Mouse (Mus musculus) G1E (cell line): Measurements from ENCODE around the gene Sparc.

Source experiments
- CTCF ChIP-seq: IDR thresholded peaks from 2 replicates; pipeline ENCODE4 v1.5.1; 2012; ENCODE audit warnings: low read depth, low read length, inconsistent platforms, mixed read lengths
- TAL1 ChIP-seq: conservative IDR thresholded peaks from 2 replicates; pipeline ENCODE4 v1.6.1; 2012; ENCODE audit warnings: low read depth, low read length, inconsistent platforms, mixed read lengths

GRCm38 (mm10) chr11:55389778-55390177, 33.2 kb downstream of the Sparc start:
- TF ChIP-seq CTCF, result no peak; the same call in 1 of the 2 replicates
- TF ChIP-seq TAL1, result no peak
